Mouse (Mus musculus) neural tube, embryonic 11.5 days (tissue): ENCODE data around the gene Pigq. TPM values are rescaled to one million over a fixed set of nuclear protein-coding genes. Genes with fewer than 3 reads are reported as not detected.
A peak's percentile ranks its signal among the peaks of the same experiment; 100 is the strongest.

Experiments used
- ATAC-seq: fragments of 200-750 bp; cut with Nextera tagmentation; 2 replicates; pipeline ENCODE4 v1.8.0; 2017; ENCODE audit warnings: moderate number of reproducible peaks, mild to moderate bottlenecking, moderate TSS enrichment, moderate library complexity; ENCODE audit not compliant: insufficient read depth, low FRiP score, low TSS enrichment
- DNase-seq: peaks from one replicate; pipeline ENCODE4 v3.0.0-alpha.2; 2015; ENCODE audit warnings: low spot score
- H3K27ac ChIP-seq: fragments of 300-500 bp; sonication (generic); 2 replicates; pipeline ENCODE4 v1.5.1; 2014; ENCODE audit warnings: low read depth, mild to moderate bottlenecking, low read length
- H3K27me3 ChIP-seq: fragments of 300-500 bp; sonication (generic); 2 replicates; pipeline ENCODE4 v1.6.1; 2014; ENCODE audit warnings: mild to moderate bottlenecking, low read length, mixed read lengths; ENCODE audit not compliant: control insufficient read depth, insufficient read depth
- H3K36me3 ChIP-seq: fragments of 300-500 bp; sonication (generic); 2 replicates; pipeline ENCODE4 v1.6.1; 2014; ENCODE audit warnings: mild to moderate bottlenecking, low read length, moderate library complexity, mixed read lengths; ENCODE audit not compliant: control insufficient read depth, insufficient read depth
- H3K4me1 ChIP-seq: fragments of 300-500 bp; sonication (generic); 2 replicates; pipeline ENCODE4 v1.6.1; 2014; ENCODE audit warnings: low read length, mixed read lengths; ENCODE audit not compliant: control insufficient read depth, insufficient read depth
- H3K4me2 ChIP-seq: fragments of 300-500 bp; sonication (generic); 2 replicates; pipeline ENCODE4 v1.6.1; 2014; ENCODE audit warnings: low read depth, mild to moderate bottlenecking, moderate library complexity
- H3K4me3 ChIP-seq: fragments of 300-500 bp; sonication (generic); 2 replicates; pipeline ENCODE4 v1.5.1; 2014; ENCODE audit warnings: low read depth, low read length
- H3K9ac ChIP-seq: fragments of 300-500 bp; sonication (generic); 2 replicates; pipeline ENCODE4 v1.6.1; 2014; ENCODE audit warnings: mild to moderate bottlenecking, low read length
- H3K9me3 ChIP-seq: fragments of 300-500 bp; sonication (generic); 2 replicates; pipeline ENCODE4 v1.6.1; 2016; ENCODE audit warnings: low read length; ENCODE audit not compliant: control insufficient read depth
- WGBS: fragments of 180-500 bp; shearing (Covaris S2); extraction: QIAGEN DNeasy Blood & Tissue Kit; methylation state at CpG from one replicate; pipeline ENCODE4 v1.1.7; 2014; 5-methylcytosine and 5-hydroxymethylcytosine counted together
- polyA plus RNA-seq: library from polyadenylated mRNA; unstranded; fragments of >200 nt; fragmentation: Nextera tagmentation; extraction: Ambion mirVana; gene quantifications from 2 replicates; pipeline ENCODE4 v1.2.1, GENCODE M21; 2014

Pigq gene
- polyA plus RNA-seq, 1 experiment from 2014 or later, result 60.9 TPM

DNA sequence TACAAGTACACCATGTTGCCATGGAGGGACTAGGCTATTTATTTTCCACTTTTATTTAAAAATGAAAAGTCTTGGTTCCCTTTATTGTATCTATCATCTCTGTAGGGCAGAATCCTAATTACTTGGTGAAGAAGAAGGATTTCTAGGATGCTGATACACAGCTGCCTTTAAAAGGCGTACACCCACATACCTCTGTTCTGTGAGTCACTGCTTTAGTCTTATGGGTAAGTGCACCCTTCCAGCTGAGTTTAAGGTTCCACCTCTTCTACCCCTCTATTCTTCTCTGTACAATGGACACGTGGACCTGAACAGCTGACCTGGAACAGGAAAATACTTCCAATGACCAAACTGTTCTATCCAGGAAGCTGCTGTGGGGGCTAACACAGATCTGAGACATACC, 37.1 kb downstream of the Pigq start:
- no peak overlapping the region for H3K4me3 ChIP-seq
- DNase-seq (no peak), ATAC-seq (no peak)
- H3K36me3 ChIP-seq, result no peaks in the 10 kb centered on the region
- no peaks in the 10 kb centered on the region for H3K4me1 ChIP-seq
- 93% methylated on average over 2 of the region's 2 CpGs for WGBS
- no peak overlapping the region for H3K27ac ChIP-seq
- H3K4me2 ChIP-seq, result no peak overlapping the region
- no peaks in the 10 kb centered on the region for H3K9me3 ChIP-seq
- no peak overlapping the region for H3K9ac ChIP-seq
- H3K27me3 ChIP-seq, result no peaks in the 10 kb centered on the region

DNA sequence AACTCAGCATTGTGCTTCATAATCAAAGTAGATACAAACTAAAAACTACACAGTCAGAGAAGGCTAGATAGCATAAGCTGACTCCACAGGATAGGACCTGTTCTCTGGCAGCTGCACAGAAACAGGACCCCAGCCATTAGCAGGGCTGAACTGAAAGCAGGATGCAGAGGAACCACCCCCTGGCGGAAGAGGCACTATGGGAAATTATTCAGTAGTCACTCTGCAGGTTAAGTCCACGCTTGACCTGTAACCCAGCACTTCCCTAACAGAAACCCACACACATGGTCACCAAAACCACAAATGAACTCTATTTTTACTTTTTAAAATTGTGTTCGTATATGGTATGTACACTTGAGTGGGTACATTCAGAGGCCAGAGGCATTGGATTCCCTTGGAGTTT, 41.7 kb downstream of the Pigq start:
- H3K4me3 ChIP-seq, result no peak overlapping the region
- no peaks in the 10 kb centered on the region for H3K4me1 ChIP-seq
- H3K9me3 ChIP-seq, result no peaks in the 10 kb centered on the region
- no peak for DNase-seq
- H3K9ac ChIP-seq, result no peak overlapping the region
- 87% methylated on average over 3 of the region's 3 CpGs for WGBS
- H3K27me3 ChIP-seq, result no peaks in the 10 kb centered on the region
- H3K27ac ChIP-seq, result no peak overlapping the region
- no peak for ATAC-seq
- H3K36me3 ChIP-seq, result no peaks in the 10 kb centered on the region
- H3K4me2 ChIP-seq, result no peak overlapping the region

DNA sequence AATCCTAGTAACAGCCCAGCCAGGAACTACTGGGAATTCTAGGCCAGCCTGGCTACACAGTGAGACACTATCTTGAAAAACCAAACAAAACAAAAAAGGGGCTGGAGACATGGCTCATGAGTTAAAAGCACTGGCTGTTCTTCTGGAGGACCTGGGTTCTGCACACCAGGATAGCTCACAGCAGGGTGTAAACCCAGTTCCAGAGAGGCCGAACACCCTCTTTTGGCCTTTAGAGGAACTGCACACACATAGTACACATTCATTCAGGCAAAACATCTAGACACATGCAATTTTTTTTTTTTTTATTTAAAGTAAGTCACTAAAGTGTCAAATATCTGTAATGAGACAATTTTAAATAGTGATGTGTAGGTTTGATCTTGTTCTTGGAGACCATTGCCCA, 44.5 kb downstream of the Pigq start:
- no peak for ATAC-seq
- WGBS, result 90% methylated on average over 1 of the region's 1 CpGs

DNA sequence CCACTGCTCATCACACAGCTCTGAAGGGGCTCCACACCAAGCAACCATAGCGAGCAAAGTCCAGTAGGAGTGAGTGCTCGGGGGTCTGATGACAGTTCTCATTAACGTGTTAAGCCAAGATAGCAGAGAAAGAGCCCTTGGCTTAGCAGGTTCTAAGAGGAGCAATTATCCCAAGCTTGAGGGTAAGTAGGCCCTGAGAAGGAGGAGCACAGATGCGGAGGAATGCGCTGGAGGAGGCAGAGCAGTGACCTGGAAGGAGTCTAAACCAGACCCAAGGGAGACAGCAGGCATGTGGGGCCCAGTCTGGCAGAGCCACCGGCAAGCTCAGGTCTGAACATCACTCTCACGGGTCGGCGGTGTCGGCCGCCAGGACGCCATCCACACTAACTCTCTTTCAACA, 48.8 kb downstream of the Pigq start:
- H3K4me2 ChIP-seq, result no peak overlapping the region
- H3K9ac ChIP-seq, result no peak overlapping the region
- H3K27ac ChIP-seq, result no peak overlapping the region
- peaks cover 5% of the 10 kb centered on the region; the same call in 1 of the 2 replicates for H3K4me1 ChIP-seq
- WGBS, result 73% methylated on average over 12 of the region's 12 CpGs
- no peaks in the 10 kb centered on the region for H3K36me3 ChIP-seq
- no peaks in the 10 kb centered on the region for H3K27me3 ChIP-seq
- no peak overlapping the region for H3K4me3 ChIP-seq
- DNase-seq (no peak), ATAC-seq (no peak)
- no peaks in the 10 kb centered on the region for H3K9me3 ChIP-seq

More for the DNA sequence above, 44.5 kb downstream of the Pigq start:
- no peak overlapping the region for H3K4me3 ChIP-seq
- peaks cover 5% of the 10 kb centered on the region; the same call in 1 of the 2 replicates for H3K4me1 ChIP-seq
- no peaks in the 10 kb centered on the region for H3K36me3 ChIP-seq
- no peak overlapping the region for H3K27ac ChIP-seq
- no peaks in the 10 kb centered on the region for H3K9me3 ChIP-seq
- no peak for DNase-seq
- no peak overlapping the region for H3K4me2 ChIP-seq
- no peak overlapping the region for H3K9ac ChIP-seq
- no peaks in the 10 kb centered on the region for H3K27me3 ChIP-seq

DNA sequence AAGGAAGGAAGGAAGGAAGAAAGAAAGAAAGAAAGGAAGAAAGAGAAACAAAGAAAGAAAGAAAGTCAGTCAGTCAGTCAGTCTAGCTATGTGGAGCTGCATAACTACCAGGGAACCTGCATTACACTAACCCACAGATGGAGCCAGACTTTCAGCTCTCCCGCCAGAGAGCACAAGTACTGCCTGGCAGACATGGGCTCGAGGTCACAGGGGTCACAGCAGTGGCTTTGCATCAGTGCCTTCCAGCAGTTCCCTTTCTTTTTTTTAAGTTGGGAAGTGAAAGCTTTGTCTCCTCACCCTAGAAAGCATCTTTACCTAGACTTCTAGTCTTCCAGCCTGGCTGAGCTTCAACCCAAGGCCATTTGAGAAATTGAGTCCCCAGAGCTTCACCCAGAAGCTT, 49.3 kb downstream of the Pigq start:
- 22% methylated on average over 2 of the region's 2 CpGs for WGBS
- Histone ChIP-seq H3K4me2 (no peak overlapping the region), H3K4me3 (no peak overlapping the region), H3K9ac (no peak overlapping the region), H3K9me3 (no peaks in the 10 kb centered on the region), H3K4me1 (peaks cover 5% of the 10 kb centered on the region; the same call in 1 of the 2 replicates), H3K27ac (no peak overlapping the region), H3K36me3 (no peaks in the 10 kb centered on the region), H3K27me3 (no peaks in the 10 kb centered on the region)
- DNase-seq (no peak), ATAC-seq (no peak)

DNA sequence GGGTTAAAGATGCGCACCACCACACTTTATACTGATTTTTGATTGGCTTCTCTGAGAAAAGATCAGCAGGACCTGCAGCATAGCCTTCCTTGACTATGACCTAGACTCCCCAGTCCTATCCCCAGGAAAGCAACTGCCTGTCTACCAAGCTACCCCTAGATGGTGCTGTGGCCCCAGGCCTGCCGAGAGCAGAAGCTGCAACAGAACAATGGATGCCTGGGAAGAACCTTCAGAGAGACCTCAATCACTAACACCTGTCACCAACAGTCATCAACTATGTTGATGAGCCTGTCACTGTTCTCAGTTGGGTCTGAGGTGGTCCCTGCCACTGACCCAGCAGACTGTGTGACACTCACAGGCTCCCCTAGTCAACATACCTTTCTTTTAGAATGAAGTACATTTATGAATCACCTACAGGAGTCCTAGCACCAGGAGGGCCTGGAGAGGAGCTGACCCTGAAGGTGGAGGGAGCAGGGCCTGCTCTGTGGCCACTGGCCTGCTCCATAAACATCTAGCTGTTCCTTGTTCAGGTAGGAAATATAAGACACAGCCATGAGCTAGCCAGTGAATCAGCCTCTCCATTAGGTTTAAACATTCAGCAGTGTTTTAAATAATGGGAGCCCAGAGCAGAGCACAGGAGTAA, 50.6 kb downstream of the Pigq start:
- no peaks in the 10 kb centered on the region for H3K36me3 ChIP-seq
- no peaks in the 10 kb centered on the region for H3K27me3 ChIP-seq
- ATAC-seq (peak; percentile 50; the same call in 1 of the 2 replicates), DNase-seq (peak; percentile 75)
- no peak overlapping the region for H3K27ac ChIP-seq
- H3K4me1 ChIP-seq, result peaks cover 5% of the 10 kb centered on the region; the same call in 1 of the 2 replicates
- 34% methylated on average over 2 of the region's 2 CpGs for WGBS
- no peaks in the 10 kb centered on the region for H3K9me3 ChIP-seq
- H3K4me3 ChIP-seq, result no peak overlapping the region
- no peak overlapping the region for H3K4me2 ChIP-seq
- H3K9ac ChIP-seq, result no peak overlapping the region

DNA sequence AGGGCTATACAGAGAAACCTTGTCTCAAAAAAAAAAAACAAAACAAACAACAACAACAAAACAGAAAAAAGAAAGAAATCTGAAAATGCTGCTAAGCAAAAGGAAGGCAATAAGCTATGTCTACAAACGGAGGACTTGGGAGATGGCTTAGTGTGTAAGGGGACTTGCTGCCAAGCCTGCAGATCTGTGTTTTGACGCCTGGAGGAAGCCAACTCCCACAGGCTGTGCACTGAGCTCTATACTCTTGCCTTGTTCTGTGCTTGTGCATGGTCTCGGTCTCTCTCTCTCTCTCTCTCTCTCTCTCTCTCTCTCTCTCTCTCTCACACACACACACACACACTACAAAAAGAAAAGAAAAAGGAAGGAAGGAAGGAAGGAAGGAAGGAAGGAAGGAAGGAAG, 55.9 kb downstream of the Pigq start:
- DNase-seq, result no peak
- no peaks in the 10 kb centered on the region for H3K36me3 ChIP-seq
- H3K27ac ChIP-seq, result no peak overlapping the region
- H3K4me3 ChIP-seq, result no peak overlapping the region
- no peaks in the 10 kb centered on the region for H3K27me3 ChIP-seq
- H3K9ac ChIP-seq, result no peak overlapping the region
- ATAC-seq, result no peak
- no peaks in the 10 kb centered on the region for H3K4me1 ChIP-seq
- 89% methylated on average over 3 of the region's 3 CpGs for WGBS
- H3K4me2 ChIP-seq, result no peak overlapping the region
- H3K9me3 ChIP-seq, result no peaks in the 10 kb centered on the region

DNA sequence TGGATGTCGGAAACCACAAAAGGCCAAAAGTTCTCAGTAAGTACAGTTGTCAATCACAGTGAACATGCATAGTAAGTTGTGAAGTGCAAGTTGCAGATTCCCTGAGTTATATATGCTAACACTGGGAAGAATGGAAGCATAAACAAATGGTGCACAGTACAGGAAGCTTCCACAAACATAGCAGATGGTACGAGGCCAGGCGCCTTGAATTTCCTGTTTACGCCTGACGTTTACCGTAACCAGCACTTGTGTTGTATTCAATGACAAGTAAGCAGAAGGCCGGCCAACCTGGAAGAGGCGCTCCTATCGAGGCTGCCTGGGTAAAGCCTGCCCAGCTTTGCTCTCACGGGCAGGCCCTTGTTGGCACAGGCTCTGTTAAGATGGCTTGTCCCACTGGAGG, 57.3 kb downstream of the Pigq start:
- H3K4me2 ChIP-seq, result no peak overlapping the region
- no peak overlapping the region for H3K9ac ChIP-seq
- no peaks in the 10 kb centered on the region for H3K4me1 ChIP-seq
- DNase-seq (no peak), ATAC-seq (no peak)
- no peaks in the 10 kb centered on the region for H3K27me3 ChIP-seq
- WGBS, result 92% methylated on average over 10 of the region's 10 CpGs
- H3K36me3 ChIP-seq, result peaks cover 2% of the 10 kb centered on the region; the same call in 1 of the 2 replicates
- H3K4me3 ChIP-seq, result no peak overlapping the region
- H3K27ac ChIP-seq, result no peak overlapping the region
- H3K9me3 ChIP-seq, result no peaks in the 10 kb centered on the region

DNA sequence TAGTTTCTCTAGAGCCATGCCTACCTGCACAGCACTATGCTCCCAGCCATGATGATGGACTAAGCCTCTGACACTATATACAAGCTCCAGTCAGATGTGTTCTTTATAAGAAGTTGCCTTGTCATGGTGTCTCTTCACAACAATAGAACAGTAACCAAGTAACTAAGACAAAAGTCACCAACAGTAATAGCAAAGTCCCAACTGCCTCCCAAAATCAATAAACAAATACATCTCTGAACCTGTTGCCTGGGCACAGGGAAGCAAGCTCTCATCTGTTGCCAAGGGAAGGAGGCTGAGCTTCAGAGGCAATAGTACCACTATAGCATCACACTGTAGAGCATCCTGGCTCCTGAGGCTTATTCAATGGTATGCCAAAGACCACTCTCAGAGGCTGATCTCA, 57.9 kb downstream of the Pigq start:
- Histone ChIP-seq H3K9ac (no peak overlapping the region), H3K27me3 (no peaks in the 10 kb centered on the region), H3K9me3 (no peaks in the 10 kb centered on the region), H3K4me3 (no peak overlapping the region), H3K36me3 (peaks cover 2% of the 10 kb centered on the region; the same call in 1 of the 2 replicates), H3K4me1 (no peaks in the 10 kb centered on the region), H3K4me2 (no peak overlapping the region), H3K27ac (no peak overlapping the region)
- no peak for DNase-seq
- no peak for ATAC-seq
